Mouse (Mus musculus) heart, adult 9 months (tissue): ENCODE measurements around the gene Nppb.
A peak's percentile ranks its signal among the peaks of the same experiment; 100 is the strongest.

ENCODE experiments used
- DNase-seq, 2 experiments: peaks; one replicate each; pipeline ENCODE4 v3.0.0; 2022; ENCODE audit warnings: low spot score in 2 of 2

Gene Nppb

DNA sequence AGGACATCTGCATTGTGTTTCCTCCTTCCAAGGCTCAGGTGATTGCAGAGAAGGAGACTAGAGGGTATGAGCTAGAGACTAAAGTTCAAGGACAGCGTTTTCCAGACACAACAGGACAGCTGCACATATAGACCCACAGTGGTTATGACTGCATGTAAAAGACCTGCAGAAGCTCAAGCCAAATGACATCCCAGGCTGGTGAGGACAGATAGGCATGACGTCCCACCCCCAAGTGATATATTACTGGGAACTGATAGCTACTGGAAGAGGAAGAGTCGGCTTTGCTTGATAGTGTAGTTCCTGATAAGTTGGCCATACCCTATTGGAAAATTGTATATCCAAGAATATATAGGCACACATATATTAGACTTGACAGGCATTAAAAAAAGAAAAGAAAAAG is 9.4 kb upstream of the Nppb start:
- no peak for DNase-seq

DNA sequence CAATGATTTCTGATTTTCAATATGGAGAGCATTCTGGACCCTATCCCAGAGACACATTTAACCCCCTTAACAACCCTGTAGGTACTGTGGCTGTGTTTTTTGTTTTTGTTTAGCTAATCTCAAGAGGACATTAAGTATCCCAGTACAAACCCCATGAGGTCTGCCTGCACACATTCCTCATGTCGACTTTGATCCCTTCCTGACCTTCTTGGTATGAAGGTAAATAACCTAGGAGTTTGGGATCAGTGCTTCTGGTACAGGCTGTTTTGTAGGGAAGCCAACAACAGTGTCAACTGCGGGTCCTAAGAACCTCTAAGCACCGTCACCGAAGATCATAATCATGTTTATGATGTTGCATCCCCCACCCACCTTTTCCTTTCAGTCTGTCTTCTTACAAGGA is 7.9 kb upstream of the Nppb start:
- no peak for DNase-seq

DNA sequence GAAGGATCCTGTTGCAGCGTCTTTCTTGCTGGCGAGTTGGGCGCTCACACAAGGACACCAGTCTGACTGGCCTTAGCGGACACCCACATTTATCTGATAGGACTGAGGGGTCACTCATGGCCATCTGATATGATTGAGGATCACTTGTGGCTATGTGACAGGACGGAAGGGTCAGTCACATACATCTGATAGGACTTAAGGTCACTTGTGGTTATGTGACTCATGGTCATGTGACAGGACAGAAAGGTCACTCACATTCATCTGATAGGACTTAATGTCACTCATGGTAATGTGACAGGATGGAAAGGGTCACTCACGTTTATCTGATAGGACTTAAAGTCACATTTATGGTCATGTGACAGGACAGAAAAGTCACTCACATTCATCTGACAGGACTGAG is 7.2 kb upstream of the Nppb start:
- no peak for DNase-seq

DNA sequence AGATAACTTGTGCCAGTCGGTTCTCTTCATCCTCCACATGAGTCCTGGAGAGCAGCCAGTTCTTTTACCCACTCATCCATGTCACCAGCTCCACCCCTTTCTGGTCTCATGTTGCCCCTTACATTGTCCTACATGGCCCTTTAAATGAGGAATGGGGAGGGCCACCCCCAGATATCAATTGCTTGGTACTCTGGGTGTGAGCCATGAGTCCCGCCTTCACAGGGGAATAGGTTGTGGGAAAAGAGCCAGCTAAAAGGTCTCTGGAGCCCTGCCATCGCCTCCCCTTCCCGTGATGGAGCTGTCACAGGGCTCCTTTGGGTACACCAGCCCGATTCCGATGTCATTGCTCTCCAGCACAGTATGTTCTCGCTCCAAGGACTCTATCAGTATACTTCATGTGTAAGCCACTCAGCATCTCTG is 6.1 kb upstream of the Nppb start:
- no peak for DNase-seq

DNA sequence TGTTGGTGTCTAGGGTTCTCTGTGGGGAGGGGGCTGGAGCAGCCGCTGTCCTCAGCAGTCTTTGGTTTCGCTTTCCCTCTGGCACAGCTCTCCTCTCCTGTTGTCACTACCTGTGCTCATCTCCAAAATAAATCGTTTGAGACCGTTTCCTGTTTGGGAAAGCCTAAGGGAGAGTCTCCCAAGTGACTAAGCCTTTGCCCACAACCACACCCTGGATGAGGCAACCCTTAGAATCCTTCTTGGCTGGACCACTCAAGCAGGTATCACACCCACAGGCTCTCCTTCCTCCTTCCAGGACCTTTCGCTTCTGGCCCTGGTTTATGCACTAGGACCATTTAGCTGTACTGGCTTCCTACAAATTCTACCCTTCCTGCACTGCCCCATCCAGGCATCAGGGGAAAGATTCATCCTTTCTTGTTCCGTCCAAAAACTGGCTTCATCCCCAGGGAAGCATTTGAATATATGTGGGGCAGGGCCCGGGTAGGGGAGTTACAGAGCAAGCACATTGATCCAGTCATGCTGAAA is 8.0 kb downstream of the Nppb start:
- no peak for DNase-seq

DNA sequence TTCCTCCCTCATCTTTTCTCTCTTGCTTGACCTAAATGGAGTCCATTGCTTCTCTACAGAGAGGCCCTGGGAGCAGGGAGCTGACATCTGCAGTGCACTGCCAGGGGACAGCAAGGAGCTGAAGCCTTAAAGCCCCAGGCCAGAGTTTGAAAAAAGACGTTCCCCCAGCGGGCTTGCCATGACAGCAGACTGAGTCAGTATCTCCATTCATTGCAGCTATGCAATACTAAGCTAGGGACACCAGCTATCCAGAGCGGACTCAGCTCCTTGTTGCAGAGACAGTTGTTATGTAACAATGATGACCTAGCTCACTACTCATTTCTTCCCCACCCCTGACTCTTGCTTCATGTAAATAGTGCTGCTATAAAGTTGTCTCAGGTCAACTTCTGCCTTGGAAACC is 9.7 kb downstream of the Nppb start:
- DNase-seq = no peak

DNA sequence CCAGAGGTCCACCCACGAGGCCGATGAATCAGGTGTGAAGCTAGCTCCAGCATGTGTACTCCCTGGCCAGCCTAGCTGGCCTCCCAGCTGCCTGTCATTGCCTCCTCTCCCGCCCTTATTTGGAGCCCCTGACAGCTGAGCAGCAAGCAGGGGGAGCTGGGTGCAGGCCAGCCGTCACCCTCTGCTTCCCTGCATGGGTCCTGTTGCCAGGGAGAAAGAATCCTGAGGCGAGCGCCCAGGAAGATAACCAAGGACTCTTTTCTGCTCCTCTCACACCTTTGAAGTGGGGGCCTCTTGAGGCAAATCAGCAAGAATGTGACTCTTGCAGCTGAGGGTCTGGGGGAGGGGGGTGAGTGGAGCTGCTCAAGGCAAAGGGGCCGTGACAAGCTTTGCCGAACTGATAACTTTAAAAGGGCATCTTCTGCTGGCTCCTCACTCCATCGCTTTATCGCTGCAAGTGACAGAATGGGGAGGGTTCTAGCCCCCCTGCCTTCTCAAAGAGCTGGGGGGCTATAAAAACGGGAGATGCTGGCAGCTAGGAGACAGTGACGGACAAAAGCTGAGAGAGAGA is 14.7 kb downstream of the Nppb start, which contains the start of gene Nppa:
Nppa (plus strand) TSS at position 521 of the 571 bp plus-strand sequence.
- no peak for DNase-seq

DNA sequence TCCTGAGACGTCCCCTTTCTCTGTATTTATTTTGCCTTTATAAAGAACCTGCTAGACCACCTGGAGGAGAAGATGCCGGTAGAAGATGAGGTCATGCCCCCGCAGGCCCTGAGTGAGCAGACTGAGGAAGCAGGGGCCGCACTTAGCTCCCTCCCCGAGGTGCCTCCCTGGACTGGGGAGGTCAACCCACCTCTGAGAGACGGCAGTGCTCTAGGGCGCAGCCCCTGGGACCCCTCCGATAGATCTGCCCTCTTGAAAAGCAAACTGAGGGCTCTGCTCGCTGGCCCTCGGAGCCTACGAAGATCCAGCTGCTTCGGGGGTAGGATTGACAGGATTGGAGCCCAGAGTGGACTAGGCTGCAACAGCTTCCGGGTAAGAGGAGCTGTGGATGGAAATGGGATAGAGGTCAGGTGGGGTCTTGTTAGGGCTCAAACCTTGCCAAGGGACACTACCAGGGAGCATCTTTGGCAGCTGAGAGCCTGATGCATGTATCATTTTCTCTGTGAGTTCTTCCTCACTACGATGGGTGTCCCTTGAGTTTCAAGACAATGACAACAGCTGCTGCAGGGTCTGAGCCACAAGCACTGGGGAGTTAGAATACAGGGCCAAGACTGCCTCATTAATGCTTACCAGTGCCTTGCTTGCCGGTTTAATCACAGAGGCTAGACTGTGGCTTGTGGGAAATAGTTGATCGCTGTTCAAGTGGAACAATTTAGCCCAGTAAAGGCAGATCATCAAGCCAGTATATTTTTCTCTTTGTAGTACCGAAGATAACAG is 15.6 kb downstream of the Nppb start:
- no peak for DNase-seq

DNA sequence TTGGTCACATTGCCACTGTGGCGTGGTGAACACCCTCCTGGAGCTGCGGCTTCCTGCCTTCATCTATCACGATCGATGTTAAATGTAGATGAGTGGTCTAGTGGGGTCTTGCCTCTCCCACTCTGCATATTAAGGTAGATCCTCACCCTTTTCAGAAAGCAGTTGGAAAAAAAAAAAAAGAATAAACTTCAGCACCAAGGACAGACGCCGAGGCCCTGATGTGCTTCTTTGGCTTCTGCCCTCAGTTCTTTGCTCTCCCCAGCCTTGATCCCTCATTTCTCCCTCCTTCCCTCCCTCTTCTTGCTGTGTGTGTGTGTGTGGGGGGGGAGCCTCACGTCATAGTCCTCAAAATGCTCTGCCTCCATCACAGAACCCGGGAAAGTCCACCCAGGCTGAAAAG is 16.3 kb downstream of the Nppb start:
- DNase-seq = no peak

DNA sequence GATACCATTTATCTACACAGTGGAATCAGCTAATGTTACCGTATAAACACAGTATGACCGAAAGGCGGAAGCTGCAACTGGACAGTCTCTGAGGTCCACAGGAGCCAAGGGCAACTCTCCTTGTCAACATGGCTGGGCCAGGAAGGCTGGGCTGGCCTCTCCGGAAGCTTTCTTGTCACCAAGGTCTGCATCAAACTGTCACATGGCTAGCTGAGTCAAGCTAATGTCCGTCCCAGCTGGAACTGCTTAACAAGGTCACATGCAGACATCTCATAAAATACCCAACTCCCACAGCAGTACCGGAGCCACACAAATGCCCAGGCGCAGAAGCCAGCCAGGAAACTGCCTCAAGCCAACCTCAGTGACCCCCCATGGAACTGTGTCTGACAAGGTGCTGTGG is 18.8 kb downstream of the Nppb start:
- peak in 1 of 2 experiments; percentile 29 for DNase-seq

DNA sequence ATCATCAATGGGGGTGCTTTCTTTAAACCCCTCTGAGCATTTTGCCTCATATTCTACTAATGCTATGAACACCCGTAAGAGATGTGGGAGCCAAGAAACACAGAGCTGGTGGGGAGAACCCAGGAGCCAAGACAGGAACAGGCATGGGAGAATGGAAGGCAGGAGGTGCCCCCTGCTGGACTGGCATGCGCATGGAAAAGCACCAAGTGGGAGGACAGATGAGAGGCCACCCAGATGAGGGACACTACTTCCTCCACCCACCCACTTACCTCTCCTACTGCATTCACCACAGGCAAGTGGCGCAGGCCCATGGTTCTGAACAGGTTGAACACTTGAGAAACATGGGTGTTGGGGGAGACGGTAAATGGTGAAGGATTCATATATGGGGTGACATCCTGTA is 22.8 kb downstream of the Nppb start:
- DNase-seq = peak; percentile 32 to 45

DNA sequence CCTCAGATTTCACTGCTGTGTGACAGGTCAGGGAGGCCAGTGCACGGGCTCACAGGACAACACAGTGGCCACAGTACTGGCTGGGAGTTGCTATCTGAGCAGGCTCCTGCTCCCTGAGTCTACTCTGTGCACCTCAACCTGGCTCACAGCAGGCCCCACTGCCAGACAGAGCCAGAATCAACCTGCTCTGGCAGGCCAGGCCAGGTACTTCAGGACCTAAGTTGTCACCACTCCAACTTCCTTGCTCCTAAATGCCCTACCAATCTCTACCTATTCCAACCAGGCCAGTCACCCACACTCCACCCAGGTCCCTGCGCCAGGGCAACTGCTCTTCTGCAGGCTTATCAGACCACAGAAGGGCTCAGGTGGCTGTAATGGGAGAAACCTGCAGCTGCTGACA is 24.1 kb downstream of the Nppb start:
- DNase-seq = no peak

DNA sequence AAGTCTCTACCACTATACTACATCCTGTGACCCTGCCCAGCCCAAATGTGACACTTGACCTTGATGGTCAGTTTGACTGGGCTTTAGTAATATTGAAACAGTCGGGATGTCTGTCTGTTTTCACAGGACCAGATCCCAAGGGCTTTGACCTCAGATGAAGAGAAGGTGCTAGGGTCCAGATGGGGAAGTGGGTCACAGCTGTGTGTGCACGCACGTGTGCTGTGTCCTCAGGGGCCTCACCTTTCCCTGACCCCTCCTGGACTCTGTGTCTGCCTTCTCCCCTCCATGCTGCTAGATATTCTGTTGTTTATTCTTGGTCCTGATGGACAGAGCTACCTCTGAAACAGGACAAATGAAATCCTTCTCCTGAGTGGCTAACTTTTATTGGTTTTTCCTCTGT is 25.7 kb downstream of the Nppb start:
- no peak for DNase-seq

DNA sequence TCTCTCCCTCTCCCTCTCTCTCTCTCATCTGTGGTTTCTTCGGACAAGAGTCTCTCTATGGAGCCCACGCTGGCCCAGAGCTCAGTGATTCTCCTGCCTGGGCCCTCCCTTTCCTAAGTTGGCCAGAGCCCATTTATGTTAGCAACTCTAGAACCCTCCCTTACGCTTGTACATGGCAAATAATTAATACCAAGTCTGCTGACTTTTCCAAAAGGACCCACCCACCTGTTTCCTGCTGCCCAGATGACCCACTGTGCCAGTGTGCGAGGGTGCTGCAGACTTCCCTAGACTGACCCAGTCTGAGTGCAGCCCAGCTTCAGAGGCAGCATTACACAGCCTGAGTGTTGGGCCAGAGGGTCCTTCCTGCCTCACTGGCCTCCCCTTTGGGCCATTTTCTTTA is 26.6 kb downstream of the Nppb start:
- DNase-seq = no peak

DNA sequence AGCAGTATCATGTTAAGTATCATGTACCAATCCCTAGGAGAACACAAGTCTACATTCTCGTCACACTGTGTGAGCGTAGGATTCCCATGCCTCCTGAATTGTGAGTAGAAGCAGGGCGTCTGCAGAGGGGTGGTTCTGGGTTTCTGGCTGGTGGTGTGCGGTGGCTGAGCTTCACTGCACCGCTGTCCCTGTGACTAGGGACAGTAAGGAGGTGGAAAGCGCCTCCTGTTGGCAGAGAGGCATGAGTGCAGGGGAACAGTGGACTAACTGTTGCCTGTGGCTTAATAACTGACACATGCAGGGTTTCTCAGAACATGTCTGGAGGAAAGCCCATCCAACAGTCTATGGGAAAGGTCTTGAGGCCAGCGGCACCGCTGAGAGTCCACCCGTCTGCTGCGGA is 29.8 kb downstream of the Nppb start:
- no peak for DNase-seq

DNA sequence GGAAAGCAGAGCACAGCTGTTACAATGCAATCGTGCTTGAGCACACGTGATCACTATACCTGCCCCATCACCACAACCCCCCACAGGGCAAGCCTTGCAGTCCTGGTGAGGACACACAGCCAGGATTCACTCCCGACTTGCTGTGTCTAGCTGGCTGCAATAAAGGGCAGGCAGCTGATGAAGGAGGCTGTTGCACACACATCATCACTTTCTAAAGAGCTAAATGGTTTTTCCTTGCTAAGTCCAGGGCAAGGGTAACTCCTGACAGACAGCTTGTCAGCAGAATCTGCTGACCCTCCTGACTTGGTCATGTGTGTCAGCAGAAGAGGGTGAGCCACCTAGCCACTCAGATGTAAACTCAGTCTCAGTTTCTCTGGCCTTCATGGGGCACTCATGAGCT is 31.4 kb downstream of the Nppb start:
- DNase-seq = no peak

DNA sequence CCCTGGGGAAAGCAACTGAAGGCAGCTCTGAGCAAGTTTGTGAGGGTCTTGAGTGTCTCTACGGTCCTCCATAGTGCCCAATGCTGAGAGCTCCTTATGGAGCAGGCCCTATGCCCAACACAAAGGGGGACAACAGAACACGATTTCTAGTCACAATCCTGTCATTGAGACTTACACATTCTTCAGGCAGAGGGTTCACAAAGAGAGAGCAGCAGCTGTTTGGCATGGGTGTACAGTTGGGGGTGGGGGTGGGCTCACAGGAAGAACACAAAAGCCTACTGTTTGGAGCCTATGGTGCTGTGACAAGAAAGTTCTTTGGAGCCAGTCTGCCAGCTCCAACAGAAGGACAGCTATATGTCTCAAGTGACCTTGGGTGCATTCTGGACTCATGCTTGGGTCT is 32.8 kb downstream of the Nppb start:
- DNase-seq = no peak

DNA sequence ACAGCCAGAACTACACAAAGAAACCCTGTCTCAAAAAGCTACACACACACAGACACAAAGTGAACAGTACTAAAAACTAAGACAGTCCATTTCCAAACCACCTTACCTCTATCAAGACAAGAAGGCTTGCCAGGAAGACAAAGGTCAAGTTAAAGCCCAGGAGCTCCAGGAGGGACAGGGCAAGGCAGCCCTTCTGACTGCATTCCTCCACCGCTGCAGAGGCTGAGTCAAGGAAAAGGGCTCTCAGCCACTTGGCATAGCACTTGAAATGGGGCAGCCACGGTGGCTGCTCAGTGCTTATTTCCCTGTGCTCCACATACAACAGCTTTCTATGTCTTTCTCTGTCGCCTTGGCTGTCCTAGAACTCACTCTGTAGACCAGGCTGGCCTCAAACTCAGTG is 38.4 kb downstream of the Nppb start:
- no peak for DNase-seq

DNA sequence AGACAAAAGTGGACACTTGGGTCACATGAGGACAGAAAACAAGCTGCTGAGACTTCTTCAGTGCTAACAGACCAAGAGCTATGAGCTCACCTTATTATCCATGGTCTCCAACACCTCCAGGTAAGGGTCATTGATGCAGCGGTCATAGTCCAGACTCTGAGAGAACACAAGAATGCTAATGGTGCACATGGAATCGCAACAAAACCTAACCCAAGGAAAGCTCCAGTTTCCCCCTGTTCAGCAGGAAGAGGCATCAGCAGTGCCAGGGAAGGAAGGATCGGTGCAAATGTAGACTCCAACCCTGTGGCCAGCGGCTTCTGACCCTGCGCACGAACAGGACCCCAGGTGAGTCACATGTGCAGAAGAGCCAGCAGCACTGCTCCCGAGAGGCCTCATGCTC is 43.7 kb downstream of the Nppb start:
- no peak for DNase-seq

DNA sequence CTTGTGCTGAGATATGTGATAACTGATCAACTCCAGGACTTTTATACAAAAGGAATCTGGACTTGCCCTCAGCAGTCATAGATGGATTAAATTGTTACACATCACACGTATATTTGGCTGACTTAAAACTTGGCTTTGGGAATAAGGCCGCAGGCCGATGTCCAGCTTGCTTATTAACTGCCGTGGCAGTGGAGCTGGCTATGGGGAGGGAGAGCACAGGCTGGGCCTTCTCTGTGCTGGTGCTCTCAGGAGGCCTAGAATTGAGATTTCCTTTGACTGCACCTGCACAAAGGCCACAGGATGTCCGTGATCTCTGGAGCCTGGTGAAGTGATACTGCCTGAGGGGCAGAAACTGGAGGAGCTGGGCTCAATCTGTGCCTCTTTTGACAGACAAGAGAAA is 44.9 kb downstream of the Nppb start:
- no peak for DNase-seq

DNA sequence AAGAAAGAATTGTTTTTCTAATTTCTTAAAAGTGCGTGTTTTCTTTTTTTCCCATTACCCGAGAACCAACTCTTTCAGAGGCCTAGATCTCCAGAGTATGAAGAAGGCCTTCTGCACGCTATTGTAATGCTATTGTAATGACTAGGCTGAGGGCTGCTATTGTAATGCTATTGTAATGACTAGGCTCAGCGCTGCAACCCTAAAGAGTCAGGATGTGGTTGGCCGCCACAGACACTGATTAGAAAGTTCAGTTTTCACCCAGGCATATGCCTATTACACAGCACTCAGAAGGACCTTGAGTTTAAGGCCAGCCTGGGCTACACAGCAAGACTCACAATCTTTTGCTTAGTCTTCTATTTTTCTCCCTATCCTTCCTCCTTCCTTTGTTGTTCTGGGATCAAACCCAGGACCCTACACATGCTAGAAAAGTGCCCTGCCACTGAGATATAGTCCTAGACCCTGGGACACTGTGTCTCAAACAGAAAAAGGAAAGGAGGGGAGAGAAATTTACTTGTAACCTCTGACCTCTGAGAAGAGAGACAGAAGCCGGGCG is 48.3 kb downstream of the Nppb start:
- no peak for DNase-seq

DNA sequence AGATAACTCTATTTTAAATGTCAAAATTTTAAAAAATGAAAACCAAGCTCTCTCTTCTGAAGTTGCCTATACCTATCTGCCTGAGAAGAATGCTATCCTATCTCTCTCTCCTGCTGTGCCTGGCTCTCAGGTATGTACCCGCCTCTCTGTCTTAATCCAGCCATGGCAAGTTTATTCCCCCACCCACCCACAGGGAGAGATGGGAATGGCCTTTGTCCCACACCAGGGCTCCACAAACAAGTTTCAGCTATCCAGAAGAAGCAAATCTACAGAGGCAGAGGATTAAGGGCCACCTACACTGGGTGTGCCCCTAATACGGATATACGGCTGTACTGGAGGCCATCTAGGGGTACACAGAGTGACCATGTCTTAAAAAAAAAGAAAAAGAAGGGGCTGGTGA is 49.9 kb downstream of the Nppb start:
- no peak for DNase-seq
